Mouse (Mus musculus) testis, postnatal 14 days (tissue): Measurements from ENCODE around the gene Sap30.
A peak's percentile ranks its signal among the peaks of the same experiment; 100 is the strongest.

Experiments
- DNase-seq: peaks from one replicate; pipeline ENCODE4 v3.0.0; 2021; ENCODE audit warnings: low spot score

Gene Sap30

GRCm38 (mm10) chr8:57436437-57436796, 51.2 kb downstream of the Sap30 start:
- DNase-seq = no peak

GRCm38 (mm10) chr8:57435768-57436436, 51.8 kb downstream of the Sap30 start:
- DNase-seq = peak; percentile 12

DNA sequence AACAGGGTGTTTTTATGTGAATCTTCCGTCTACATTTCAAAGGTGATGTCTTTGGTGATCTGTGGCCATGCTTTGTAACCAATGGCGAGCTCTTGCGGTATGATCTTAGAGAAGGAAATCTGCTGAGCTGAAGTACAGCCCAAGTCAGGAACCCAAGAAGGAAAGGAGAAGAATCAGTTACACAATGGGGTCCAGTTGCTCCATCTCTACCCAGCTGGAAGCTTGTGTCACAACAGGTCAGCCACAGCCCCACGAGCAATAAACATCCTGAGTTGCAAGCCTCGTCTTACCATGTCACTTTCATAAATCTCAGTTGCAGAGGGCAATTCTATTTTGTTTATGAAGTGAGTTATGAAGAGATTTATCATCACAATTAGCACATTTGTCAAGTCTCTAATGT, 54.9 kb downstream of the Sap30 start:
- no peak for DNase-seq
